Mouse (Mus musculus): ENCODE data around the gene Alkbh7. TPM values are rescaled to one million over a fixed set of nuclear protein-coding genes. Genes with fewer than 3 reads are reported as not detected.

Gene Alkbh7
- polyA plus RNA-seq, 1 experiment from 2014 or later = 31.3 TPM

DNA sequence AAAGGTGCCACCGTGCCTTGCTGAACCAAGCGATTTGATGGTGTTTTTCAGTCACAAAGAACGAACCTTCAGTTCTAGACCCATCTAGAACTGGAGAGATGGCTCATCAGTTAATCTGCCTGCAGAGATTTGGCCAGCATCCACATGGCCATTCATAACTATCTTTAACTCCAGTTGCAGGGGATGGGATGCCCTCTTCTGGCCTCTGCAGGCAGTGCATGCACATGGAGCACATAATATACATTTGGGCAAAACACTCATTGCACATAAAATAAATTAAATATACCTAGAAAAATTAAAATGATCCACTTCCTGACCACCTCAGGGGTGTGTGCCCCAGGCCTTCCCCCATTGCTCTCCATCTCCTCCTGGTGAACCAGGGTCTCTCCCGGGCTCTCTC, 35.3 kb upstream of the Alkbh7 start:
- Histone ChIP-seq H3K36me3 (ENCODE audit: insufficient read depth, low read length) (no peaks in the 10 kb centered on the region), H3K4me2 (replicated peaks; ENCODE audit: low read depth, low read length) (no peak overlapping the region), H3K9me3 (ENCODE audit: low read length) (no peaks in the 10 kb centered on the region), H3K4me3 (ENCODE audit: low read depth, low read length) (no peak overlapping the region), H3K27me3 (replicated peaks; ENCODE audit: insufficient read depth, low read length) (no peaks in the 10 kb centered on the region), H3K27ac (ENCODE audit: low read length) (no peak overlapping the region), H3K4me1 (ENCODE audit: insufficient read depth, low read depth, low read length) (no peaks in the 10 kb centered on the region), H3K9ac (replicated peaks; ENCODE audit: low read depth) (no peak overlapping the region)
- TF ChIP-seq CTCF (IDR thresholded peaks at IDR 0.05) = peak; percentile 28; the same call in 1 of the 2 replicates
- no peak for TF ChIP-seq EP300 (IDR thresholded peaks at IDR 0.05)
- 88% methylated on average over 4 of the region's 4 CpGs for WGBS
- ATAC-seq (no peak), DNase-seq (ENCODE audit: low spot score) (no peak)

- Histone ChIP-seq H3K9me3 (ENCODE audit: low read length) (no peaks in the 10 kb centered on the region), H3K27ac (ENCODE audit: low read length) (no peak overlapping the region), H3K4me3 (ENCODE audit: low read depth, low read length) (no peak overlapping the region), H3K9ac (replicated peaks; ENCODE audit: low read depth) (no peak overlapping the region), H3K4me1 (ENCODE audit: insufficient read depth, low read depth, low read length) (no peaks in the 10 kb centered on the region), H3K27me3 (replicated peaks; ENCODE audit: insufficient read depth, low read length) (no peaks in the 10 kb centered on the region), H3K36me3 (ENCODE audit: insufficient read depth, low read length) (no peaks in the 10 kb centered on the region), H3K4me2 (replicated peaks; ENCODE audit: low read depth, low read length) (no peak overlapping the region)
- TF ChIP-seq CTCF (IDR thresholded peaks at IDR 0.05) = no peak
- no peak for TF ChIP-seq EP300 (IDR thresholded peaks at IDR 0.05)
- DNase-seq (ENCODE audit: low spot score) (no peak), ATAC-seq (no peak)
- WGBS = 64% methylated on average over 5 of the region's 5 CpGs
These were observed 34.3 kb upstream of the Alkbh7 start for GRCm38 (mm10) chr17:56962642-56963405.

- Histone ChIP-seq H3K4me3 (ENCODE audit: low read depth, low read length) (no peak overlapping the region), H3K27ac (ENCODE audit: low read length) (no peak overlapping the region), H3K9me3 (ENCODE audit: low read length) (no peaks in the 10 kb centered on the region), H3K36me3 (ENCODE audit: insufficient read depth, low read length) (no peaks in the 10 kb centered on the region), H3K4me2 (replicated peaks; ENCODE audit: low read depth, low read length) (no peak overlapping the region), H3K9ac (replicated peaks; ENCODE audit: low read depth) (no peak overlapping the region), H3K4me1 (ENCODE audit: insufficient read depth, low read depth, low read length) (no peaks in the 10 kb centered on the region), H3K27me3 (replicated peaks; ENCODE audit: insufficient read depth, low read length) (no peaks in the 10 kb centered on the region)
- DNase-seq (ENCODE audit: low spot score) (no peak), ATAC-seq (no peak)
- TF ChIP-seq EP300 (IDR thresholded peaks at IDR 0.05) = no peak
- no peak for TF ChIP-seq CTCF (IDR thresholded peaks at IDR 0.05)
- WGBS = 68% methylated on average over 6 of the region's 6 CpGs
These were observed 33.5 kb upstream of the Alkbh7 start for GRCm38 (mm10) chr17:56963646-56964045.

DNA sequence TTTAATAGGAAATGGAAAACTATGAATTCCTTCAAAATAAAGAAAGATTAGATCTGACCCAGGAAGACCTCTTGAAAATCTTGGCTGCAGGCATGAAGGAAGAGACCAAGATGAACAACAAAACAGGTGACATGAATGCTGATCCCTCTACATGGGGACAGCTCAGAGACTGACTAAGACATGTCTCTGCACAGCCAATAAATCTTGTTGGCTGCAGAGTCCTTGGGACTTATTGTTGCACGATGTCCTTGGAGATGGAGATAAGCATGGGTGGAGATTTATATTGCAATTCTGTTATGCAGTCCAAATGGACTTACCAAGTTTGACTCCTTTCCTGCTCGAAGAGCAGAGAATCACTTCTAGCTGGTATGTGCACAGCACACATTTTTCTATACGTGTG, 27.8 kb upstream of the Alkbh7 start:
- Histone ChIP-seq H3K9me3 (ENCODE audit: low read length) (no peaks in the 10 kb centered on the region), H3K4me3 (ENCODE audit: low read depth, low read length) (no peak overlapping the region), H3K27ac (ENCODE audit: low read length) (no peak overlapping the region), H3K4me1 (ENCODE audit: insufficient read depth, low read depth, low read length) (no peaks in the 10 kb centered on the region), H3K36me3 (ENCODE audit: insufficient read depth, low read length) (no peaks in the 10 kb centered on the region), H3K27me3 (replicated peaks; ENCODE audit: insufficient read depth, low read length) (no peaks in the 10 kb centered on the region), H3K9ac (replicated peaks; ENCODE audit: low read depth) (no peak overlapping the region), H3K4me2 (replicated peaks; ENCODE audit: low read depth, low read length) (no peak overlapping the region)
- ATAC-seq (no peak), DNase-seq (ENCODE audit: low spot score) (no peak)
- WGBS = 53% methylated on average over 3 of the region's 3 CpGs
- TF ChIP-seq CTCF (IDR thresholded peaks at IDR 0.05) (no peak), EP300 (IDR thresholded peaks at IDR 0.05) (no peak)

DNA sequence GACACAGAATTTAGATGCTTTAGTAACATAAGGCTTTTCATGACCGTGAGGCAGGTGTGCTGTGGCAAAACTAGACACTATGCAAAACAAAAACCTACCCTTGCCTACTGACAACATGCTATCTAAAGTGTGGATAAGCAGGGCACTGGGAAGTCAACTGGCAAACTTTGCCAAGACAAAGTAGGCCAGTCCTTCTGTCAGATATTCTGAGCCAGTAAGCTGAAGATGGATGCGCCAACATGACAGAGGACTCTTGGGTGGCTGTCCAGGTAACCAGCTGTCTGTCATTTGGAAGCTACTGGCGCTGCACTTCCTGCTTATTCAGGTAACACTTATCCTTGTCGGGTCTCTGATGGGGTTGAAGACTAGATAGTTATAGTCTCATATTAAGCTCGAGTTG, 27.1 kb upstream of the Alkbh7 start:
- no peak for DNase-seq (ENCODE audit: low spot score)
- Histone ChIP-seq H3K9me3 (ENCODE audit: low read length) (no peaks in the 10 kb centered on the region), H3K27me3 (replicated peaks; ENCODE audit: insufficient read depth, low read length) (no peaks in the 10 kb centered on the region), H3K9ac (replicated peaks; ENCODE audit: low read depth) (no peak overlapping the region), H3K4me3 (ENCODE audit: low read depth, low read length) (no peak overlapping the region), H3K36me3 (ENCODE audit: insufficient read depth, low read length) (no peaks in the 10 kb centered on the region), H3K27ac (ENCODE audit: low read length) (no peak overlapping the region), H3K4me1 (ENCODE audit: insufficient read depth, low read depth, low read length) (no peaks in the 10 kb centered on the region), H3K4me2 (replicated peaks; ENCODE audit: low read depth, low read length) (no peak overlapping the region)
- WGBS = 60% methylated on average over 5 of the region's 5 CpGs
- no peak for ATAC-seq
- no peak for TF ChIP-seq CTCF (IDR thresholded peaks at IDR 0.05)
- TF ChIP-seq EP300 (IDR thresholded peaks at IDR 0.05) = no peak

GRCm38 (mm10) chr17:56973956-56974707, 23.0 kb upstream of the Alkbh7 start:
- ATAC-seq (no peak), DNase-seq (ENCODE audit: low spot score) (no peak)
- Histone ChIP-seq H3K4me1 (ENCODE audit: insufficient read depth, low read depth, low read length) (no peaks in the 10 kb centered on the region), H3K36me3 (ENCODE audit: insufficient read depth, low read length) (no peaks in the 10 kb centered on the region), H3K9ac (replicated peaks; ENCODE audit: low read depth) (no peak overlapping the region), H3K9me3 (ENCODE audit: low read length) (no peaks in the 10 kb centered on the region), H3K27me3 (replicated peaks; ENCODE audit: insufficient read depth, low read length) (no peaks in the 10 kb centered on the region), H3K4me3 (ENCODE audit: low read depth, low read length) (no peak overlapping the region), H3K27ac (ENCODE audit: low read length) (no peak overlapping the region), H3K4me2 (replicated peaks; ENCODE audit: low read depth, low read length) (no peak overlapping the region)
- 57% methylated on average over 12 of the region's 14 CpGs for WGBS
- TF ChIP-seq EP300 (IDR thresholded peaks at IDR 0.05) = no peak
- TF ChIP-seq CTCF (IDR thresholded peaks at IDR 0.05) = no peak

Data from lung, postnatal 0 days (tissue).